Mouse (Mus musculus) MEL (cell line): ENCODE results near the gene Klf12.

ENCODE experiments used
- CTCF ChIP-seq, 3 experiments: IDR thresholded peaks in 2 of 3; conservative IDR thresholded peaks in 1 of 3; 2 replicates each; pipeline ENCODE4 v1.5.1; 2011 to 2012; ENCODE audit warnings: low read length in 3 of 3, low read depth in 2 of 3, mild to moderate bottlenecking in 2 of 3, improper control_type of control experiment in 1 of 3, inconsistent platforms in 1 of 3, mixed read lengths in 1 of 3, moderate library complexity in 1 of 3; ENCODE audit not compliant: control insufficient read depth in 1 of 3, insufficient read depth in 1 of 3, poor library complexity in 1 of 3, severe bottlenecking in 1 of 3
- EP300 ChIP-seq, 2 experiments: IDR thresholded peaks; 2 replicates each; pipeline ENCODE4 v1.6.1; 2011; ENCODE audit warnings: improper control_type of control experiment in 2 of 2, low read length in 2 of 2, low read depth in 1 of 2, mild to moderate bottlenecking in 1 of 2
- HCFC1 ChIP-seq: IDR thresholded peaks from 2 replicates; pipeline ENCODE4 v1.6.1; 2012; ENCODE audit warnings: low read depth, mild to moderate bottlenecking, inconsistent platforms, low read length, improper control_type of control experiment, moderate library complexity
- KAT2A ChIP-seq: conservative IDR thresholded peaks from 2 replicates; pipeline ENCODE4 v1.6.1; 2012; ENCODE audit warnings: low read depth, low read length, improper control_type of control experiment, inconsistent platforms
- MAFK ChIP-seq: IDR thresholded peaks from 2 replicates; pipeline ENCODE4 v1.6.1; 2011; ENCODE audit warnings: low read depth, mild to moderate bottlenecking, low read length, improper control_type of control experiment, borderline replicate concordance
- MAX ChIP-seq: IDR thresholded peaks from 2 replicates; pipeline ENCODE4 v1.6.1; 2011; ENCODE audit warnings: low read length, improper control_type of control experiment
- POLR2A ChIP-seq, 2 experiments: IDR thresholded peaks; 2 replicates each; pipeline ENCODE4 v1.6.1; 2011 to 2012; ENCODE audit warnings: low read length in 2 of 2, mild to moderate bottlenecking in 2 of 2, control low read depth in 1 of 2, improper control_type of control experiment in 1 of 2, low read depth in 1 of 2, moderate library complexity in 1 of 2; ENCODE audit not compliant: control insufficient read depth in 1 of 2, insufficient read depth in 1 of 2, poor library complexity in 1 of 2
- POLR2AphosphoS2 ChIP-seq: IDR thresholded peaks from 2 replicates; pipeline ENCODE4 v1.6.1; 2011; ENCODE audit warnings: low read length, improper control_type of control experiment
- TCF12 ChIP-seq: IDR thresholded peaks from 2 replicates; pipeline ENCODE4 v1.6.1; 2014; ENCODE audit warnings: low read depth, mild to moderate bottlenecking, inconsistent platforms, low read length, improper control_type of control experiment, moderate library complexity
- USF2 ChIP-seq, 2 experiments: IDR thresholded peaks; 2 replicates each; pipeline ENCODE4 v1.6.1; 2011 to 2012; ENCODE audit warnings: improper control_type of control experiment in 2 of 2, low read length in 2 of 2, borderline replicate concordance in 1 of 2, inconsistent platforms in 1 of 2, low read depth in 1 of 2, mild to moderate bottlenecking in 1 of 2; ENCODE audit not compliant: insufficient read depth in 1 of 2
- ZMIZ1 ChIP-seq: IDR thresholded peaks from 2 replicates; pipeline ENCODE4 v1.6.1; 2012; ENCODE audit warnings: low read depth, mild to moderate bottlenecking, inconsistent platforms, low read length, improper control_type of control experiment, moderate library complexity

DNA sequence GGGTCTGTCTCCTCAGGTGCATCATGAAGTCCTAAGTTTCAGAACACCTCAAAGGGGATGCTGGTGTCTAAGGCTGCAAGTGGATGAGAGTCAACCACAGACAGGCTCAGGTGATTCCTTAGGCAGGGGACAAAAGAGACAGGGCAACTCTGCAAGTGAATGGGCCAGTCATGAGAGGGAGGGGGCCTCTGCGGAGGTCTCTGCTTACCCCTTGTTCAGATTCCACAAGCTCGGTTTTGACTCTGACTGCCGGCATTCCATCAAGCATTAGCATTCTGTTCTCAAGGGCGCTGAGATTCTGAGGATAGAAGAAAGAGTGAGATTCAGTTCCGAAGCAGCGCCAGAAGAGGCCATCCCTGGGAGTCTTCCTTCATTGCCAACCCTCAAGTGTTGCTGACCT is 174.9 kb downstream of the Klf12 start:
- no peak for TF ChIP-seq CTCF (IDR thresholded peaks at IDR 0.05 in 2 of 3, conservative IDR thresholded peaks at IDR 0.05 in 1 of 3; ENCODE audit: control insufficient read depth in 1 of 3, insufficient read depth in 1 of 3, low read depth in 2 of 3, low read length in 3 of 3, poor library complexity in 1 of 3, severe bottlenecking in 1 of 3)
- no peak for TF ChIP-seq POLR2A (IDR thresholded peaks at IDR 0.05; ENCODE audit: control insufficient read depth in 1 of 2, insufficient read depth in 1 of 2, low read depth in 1 of 2, low read length in 2 of 2, poor library complexity in 1 of 2)
- no peak for TF ChIP-seq KAT2A
- no peak for TF ChIP-seq TCF12
- no peak for TF ChIP-seq MAX
- TF ChIP-seq EP300 (IDR thresholded peaks at IDR 0.05; ENCODE audit: low read depth in 1 of 2, low read length in 2 of 2), result no peak
- no peak for TF ChIP-seq HCFC1
- no peak for TF ChIP-seq MAFK
- TF ChIP-seq POLR2AphosphoS2, result no peak
- TF ChIP-seq ZMIZ1, result no peak
- TF ChIP-seq USF2 (IDR thresholded peaks at IDR 0.05; ENCODE audit: borderline replicate concordance in 1 of 2, insufficient read depth in 1 of 2, low read depth in 1 of 2, low read length in 2 of 2), result no peak
